Mouse (Mus musculus) spleen, postnatal 14 days (tissue): Measurements from ENCODE around the gene Rcsd1.

Experiments used
- DNase-seq, 2 experiments: peaks; one replicate each; pipeline ENCODE4 v3.0.0; 2021 to 2022; ENCODE audit warnings: low spot score in 2 of 2

The Rcsd1 gene

GRCm38 (mm10) chr1:165628603-165629002 lies 81.0 kb downstream of the Rcsd1 start:
- no peak for DNase-seq

DNA sequence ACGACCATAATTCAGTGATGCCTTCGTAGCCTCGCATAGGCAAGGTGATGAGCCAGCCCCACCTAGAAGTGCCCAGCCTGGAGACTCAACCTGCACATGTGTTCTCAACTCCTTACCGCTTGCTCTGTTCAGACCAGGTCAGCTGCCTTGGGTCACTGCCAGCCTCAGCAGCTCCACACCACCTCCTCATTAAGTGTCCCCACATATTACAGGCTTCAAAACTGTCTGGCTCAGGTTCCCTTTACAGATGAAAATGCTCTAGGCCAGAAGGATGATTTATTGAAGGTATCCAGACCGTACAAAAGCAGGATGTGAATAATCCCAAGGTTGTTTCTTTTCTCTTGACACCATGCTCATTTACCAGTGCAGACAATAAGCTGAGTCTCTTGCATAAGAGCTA lies 83.7 kb downstream of the Rcsd1 start:
- DNase-seq: no peak

DNA sequence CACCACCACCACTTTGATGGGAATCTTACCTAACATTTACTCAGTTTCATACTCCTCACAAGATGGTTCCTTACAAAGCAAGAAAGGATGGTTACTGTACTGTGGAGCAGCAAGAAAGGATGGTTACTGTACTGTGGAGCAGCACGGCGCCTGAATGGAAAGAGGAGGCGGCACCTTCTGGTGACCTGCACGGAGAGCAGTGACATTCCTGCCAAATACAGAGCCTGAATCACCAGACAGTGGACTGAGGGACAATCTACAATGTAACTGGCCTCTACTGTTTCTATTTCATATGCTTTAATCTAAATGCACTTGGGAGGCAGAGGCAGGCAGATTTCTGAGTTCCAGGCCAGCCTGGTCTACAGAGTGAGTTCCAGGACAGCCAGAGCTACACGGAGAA lies 84.5 kb downstream of the Rcsd1 start:
- DNase-seq: no peak

DNA sequence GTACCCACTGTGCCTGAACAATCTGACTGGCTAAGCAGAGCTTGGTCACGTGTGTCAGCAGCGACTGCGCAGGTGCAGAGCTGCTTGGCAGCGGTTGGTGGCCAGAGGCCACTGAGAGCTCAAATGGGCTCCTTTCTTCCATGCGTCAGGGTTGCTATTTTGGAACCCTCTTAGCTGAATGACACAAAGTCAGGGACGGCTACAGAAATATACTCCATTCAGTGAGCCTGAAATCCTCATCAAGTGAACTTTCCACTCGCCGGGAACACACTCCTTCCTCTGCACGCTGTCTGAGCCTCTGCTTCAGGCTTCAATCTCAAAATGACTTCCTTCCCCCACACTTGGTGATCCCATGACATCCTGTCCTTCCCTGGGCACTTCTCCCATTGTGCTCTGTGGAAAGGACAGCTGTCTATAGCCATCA lies 91.3 kb downstream of the Rcsd1 start:
- no peak for DNase-seq

DNA sequence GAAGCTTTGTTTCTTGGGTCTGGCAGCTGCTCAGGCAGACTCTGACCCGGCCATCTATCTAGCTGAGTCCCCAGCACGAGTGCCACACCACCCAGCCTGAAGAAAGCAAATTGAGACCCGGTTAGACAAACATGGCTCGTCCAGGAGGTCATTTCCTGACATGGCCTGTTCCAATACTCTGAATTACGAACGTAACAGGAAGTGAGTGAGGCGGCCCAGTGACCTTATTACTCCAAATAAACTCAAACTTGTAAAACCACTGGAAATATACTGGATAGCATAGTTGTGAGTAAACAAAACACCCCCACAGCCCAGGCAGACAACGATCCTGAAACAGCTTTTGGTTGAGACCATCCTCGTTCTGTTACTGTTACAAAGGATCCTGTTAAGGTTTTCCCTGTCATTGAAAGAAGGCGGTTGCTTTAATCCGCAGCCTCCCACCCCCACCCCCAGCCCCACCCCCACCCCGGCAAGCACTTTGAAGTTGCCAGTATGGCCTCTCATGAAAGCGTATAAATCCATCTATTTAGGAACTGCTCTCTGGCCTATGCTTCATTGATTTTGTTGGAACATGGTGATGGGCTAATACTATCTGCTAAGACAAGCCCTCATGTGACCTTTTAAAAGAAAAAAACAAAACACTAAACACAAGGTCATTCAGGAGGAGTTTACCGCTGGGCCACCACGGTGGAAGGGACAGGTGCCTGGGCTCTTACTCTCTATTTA lies 92.2 kb downstream of the Rcsd1 start:
- DNase-seq: no peak

DNA sequence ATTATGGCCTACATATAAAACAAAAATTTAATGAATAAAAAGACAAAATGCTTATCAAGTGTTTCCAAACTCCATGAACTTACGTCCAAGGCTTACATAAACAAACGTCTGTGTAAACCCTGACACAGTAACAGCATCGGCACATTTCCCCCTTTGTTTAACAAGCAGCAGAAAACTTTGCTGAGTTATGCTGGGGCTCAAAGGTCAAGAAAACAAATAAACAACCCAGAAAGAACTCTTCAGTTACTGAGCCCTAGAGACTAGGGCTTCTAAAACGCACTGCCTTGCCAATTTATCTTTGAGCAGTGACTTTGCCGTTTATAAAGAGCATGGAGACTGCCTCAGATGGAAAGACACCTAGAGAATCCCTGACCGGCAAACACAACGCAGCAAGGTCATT lies 92.9 kb downstream of the Rcsd1 start:
- no peak for DNase-seq

GRCm38 (mm10) chr1:165614793-165615192 lies 94.8 kb downstream of the Rcsd1 start:
- DNase-seq: no peak

- DNase-seq: no peak
These were observed 95.6 kb downstream of the Rcsd1 start for GRCm38 (mm10) chr1:165613926-165614325.

DNA sequence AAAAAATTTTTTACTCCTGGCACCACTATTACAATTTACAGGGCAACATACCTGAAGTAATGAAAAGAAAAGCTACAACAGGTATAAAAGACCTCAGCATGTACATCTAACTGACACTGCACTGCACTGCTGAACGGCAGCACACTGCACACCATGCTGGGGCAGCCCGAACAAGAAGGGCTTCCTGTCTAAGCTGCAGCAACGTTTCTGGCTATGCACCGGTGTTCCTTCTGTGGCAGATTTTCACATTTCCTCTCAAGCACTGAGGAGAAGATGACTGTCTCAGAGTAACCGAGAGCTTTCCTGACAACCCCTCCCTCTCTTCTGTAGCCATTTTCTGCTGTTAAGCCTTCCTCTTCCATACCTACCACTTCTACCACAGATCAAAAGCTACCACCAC lies 96.8 kb downstream of the Rcsd1 start:
- no peak for DNase-seq

DNA sequence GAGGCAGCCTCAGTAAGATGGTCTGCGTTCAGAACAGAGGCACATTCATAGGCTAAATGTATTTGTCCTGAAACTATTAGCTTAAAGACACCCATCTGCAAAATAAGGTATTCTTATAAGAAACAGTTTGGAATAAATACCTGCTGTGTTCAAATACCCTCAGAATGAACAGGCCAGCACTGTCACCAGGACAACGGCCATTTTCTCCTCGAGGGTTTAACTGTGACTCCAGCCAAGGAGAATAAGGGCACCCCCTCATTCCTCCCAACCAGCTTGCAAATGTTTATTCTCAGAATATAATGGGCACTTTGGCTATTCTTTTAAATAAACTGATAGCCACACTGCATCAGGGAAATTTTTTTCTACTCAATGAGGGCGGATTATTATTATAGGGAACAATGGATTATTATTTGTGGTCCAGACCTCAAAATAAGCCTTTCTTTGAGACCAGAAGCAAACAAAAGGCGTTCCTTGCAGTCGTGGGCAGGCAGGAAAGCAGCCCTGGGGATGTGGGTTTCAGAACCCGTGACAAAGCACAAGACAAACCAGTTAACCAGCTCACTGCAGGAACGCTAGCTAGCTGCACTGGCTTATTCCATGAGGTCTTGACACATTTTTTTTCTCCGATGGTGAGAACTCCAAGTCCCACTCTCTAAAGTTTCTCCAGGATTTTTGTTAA lies 99.1 kb downstream of the Rcsd1 start:
- DNase-seq: no peak

- no peak for DNase-seq
These were observed 99.8 kb downstream of the Rcsd1 start for GRCm38 (mm10) chr1:165609495-165610320.

DNA sequence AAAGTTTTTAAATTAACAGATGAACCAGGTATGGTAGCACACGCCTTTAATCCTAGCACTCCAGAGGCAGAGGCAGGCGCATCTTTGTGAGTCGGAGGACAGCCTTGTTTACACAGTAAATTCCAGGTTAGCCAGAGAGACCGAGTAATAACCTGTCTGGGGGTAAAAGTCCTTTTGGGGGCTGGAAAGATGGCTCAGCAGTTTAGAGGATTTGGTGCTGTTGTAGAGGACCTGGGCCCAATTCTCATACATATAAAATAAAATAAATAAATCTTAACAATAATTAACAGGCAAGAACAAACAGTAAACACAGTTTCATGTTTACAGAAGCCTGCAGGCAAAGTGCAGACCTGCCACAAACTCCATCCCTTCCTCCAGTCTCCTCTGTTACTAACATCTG lies 100.7 kb downstream of the Rcsd1 start:
- DNase-seq: no peak

DNA sequence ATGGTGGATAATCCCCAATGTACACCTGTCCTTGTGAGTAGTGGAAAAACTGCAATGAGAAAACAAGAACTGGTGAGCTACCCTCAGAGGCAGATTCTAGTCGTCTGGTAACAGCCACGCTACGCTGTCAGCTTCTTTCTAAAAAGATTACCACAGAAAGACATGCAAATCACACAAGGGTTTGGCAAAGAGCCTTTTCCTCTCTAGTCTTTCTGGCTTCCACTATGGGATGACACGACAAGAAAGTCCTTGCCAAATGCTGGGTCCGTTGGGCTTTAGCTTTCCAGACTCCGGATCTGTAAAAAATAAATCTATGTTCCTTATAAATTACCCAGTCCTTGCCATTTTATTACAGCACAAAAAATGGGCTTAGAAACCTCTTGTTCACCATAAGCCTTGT lies 103.8 kb downstream of the Rcsd1 start:
- no peak for DNase-seq

DNA sequence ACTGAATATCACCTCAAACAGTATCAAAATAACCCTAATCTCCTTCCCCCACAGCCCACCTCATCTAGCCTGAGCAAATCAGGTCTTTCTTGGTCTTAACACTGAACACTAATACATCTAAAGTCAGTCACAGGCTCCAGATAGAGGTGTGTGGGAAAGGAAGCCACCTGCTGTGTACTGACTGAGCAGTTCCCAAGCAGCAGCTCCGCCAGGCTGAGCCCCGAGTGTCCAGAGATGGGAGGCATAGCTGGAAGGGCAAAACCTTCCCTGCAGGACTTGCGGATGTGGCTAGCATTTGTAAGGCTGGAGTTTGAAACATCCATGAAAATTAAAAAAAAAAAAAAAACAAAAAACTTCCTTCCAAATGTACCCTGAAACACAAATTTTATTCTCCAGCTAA lies 104.4 kb downstream of the Rcsd1 start:
- DNase-seq: no peak

DNA sequence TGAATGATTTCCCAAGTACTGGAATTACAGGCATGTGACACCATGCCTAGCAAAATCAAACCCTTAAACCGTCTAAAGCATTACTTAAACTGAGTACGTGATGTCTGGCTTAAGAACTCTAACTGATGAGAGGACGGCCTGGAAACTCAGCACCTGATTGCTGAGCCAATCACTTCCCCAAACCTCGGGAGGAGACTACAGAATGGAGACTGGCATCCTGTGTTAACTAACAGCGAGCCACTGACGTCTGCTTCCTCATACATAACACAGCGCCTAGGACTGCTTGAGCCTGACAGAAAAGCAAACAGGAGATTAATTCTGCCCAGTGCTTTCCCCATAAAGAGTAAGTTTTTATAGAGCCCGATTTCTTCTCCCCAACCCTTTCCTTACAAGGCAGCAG lies 105.4 kb downstream of the Rcsd1 start:
- DNase-seq: no peak

DNA sequence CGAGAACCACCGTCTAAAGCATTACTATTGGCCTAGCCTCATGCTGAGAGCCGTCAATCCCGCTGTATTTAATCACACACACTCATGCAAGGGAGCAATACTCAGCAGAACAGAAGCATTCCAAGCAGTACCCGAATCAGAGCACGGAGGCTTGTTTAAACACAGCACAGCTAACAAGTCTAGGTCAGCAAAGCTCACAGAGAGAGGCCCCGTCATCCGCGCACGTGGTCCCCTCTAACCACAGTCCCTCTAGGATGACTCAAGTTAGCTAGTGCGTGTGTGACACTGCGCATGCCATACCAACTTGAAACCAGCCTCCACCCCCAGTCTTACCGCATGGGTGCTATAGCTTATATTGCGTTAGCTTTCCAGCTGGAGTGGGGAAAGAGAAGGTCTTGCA lies 106.3 kb downstream of the Rcsd1 start:
- no peak for DNase-seq

- no peak for DNase-seq
These were observed 107.7 kb downstream of the Rcsd1 start for GRCm38 (mm10) chr1:165601775-165602280.
